Mouse (Mus musculus) adrenal gland, postnatal 36 days (tissue): ENCODE data around the gene Net1. TPM values are rescaled to one million over a fixed set of nuclear protein-coding genes. Genes with fewer than 3 reads are reported as not detected.
"Not testable (repeated sequence)": the region's sequence is repeated elsewhere in the genome, so short reads cannot be mapped to it uniquely, and the experiment has no call there.

ENCODE experiments used
- DNase-seq, 2 experiments: peaks; one replicate each; pipeline ENCODE4 v3.0.0; 2021; ENCODE audit warnings: mixed read lengths in 1 of 2
- total RNA-seq, 2 experiments: library from RNA; stranded (reverse); gene quantifications; 2 replicates each; pipeline ENCODE4 v1.2.3; 2021

Net1 gene
- total RNA-seq, 2 experiments from 2014 or later = 163 to 196 TPM

DNA sequence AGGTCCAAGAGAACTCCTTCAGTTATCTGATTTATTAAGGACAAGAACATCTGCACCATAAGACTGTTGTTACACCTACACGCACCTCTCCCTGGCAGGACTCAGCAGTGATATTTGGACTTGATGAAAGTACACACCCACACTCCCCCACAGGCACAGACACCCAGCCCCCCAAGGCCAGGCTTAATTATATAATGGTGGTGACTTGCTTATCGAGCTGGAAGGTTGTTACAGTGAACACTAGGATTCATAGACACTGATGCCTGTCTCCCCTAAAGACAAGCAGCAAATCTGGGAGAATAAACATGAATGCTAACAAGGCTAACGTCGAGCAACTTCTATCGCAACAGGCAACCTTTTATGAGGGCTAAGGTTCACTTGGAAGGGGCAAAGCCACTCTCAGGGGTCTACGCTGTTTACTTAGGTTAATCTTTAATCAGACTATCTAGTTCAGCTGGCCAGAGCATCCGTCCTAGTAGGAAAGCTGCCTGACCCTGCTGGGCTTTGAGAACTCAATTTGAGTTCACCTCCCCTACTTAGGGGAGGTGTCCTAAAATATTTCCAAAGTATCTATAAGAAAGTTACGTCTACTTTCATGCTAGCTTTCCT lies 26.4 kb downstream of the Net1 start:
- peak in 1 of 2 experiments; percentile 25 for DNase-seq

DNA sequence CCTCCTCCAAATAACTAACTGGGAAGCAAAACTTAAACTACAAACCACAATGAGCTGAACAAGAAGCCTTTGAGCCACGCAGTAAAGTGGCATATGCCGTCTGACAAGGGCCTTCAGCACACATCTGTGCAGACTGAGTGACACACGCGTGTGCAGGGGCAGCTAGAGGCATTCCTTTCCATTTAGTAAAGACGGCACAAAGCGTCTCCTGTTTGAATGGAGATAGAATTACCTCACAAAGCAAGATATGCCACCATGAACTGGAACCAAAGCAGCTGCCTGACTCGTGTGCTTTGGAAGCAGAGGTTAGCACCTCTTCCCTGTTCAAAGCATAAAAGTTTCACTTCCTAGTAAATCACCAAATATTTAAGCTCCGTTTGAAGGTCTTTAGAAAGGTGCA lies 28.0 kb downstream of the Net1 start:
- no peak for DNase-seq

DNA sequence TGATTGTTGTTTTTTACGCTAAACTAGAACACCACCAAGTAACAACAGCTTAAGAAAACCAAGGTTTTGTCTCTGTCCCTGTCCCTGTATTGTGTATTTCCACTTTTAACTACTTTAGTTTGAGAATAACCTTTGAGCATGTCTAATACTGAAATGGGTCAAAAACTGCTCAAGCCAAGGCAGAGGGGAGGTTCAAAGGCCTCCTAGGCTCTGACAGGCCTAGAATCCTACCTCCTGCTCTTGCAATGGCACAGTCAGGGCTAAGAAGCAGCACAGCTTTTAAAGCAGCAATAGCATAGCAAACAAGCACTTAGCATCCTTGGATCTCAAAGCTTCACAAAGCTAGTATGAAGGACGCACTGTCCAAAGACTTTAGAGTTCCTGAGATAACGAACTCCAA lies 28.9 kb downstream of the Net1 start:
- DNase-seq = no peak

DNA sequence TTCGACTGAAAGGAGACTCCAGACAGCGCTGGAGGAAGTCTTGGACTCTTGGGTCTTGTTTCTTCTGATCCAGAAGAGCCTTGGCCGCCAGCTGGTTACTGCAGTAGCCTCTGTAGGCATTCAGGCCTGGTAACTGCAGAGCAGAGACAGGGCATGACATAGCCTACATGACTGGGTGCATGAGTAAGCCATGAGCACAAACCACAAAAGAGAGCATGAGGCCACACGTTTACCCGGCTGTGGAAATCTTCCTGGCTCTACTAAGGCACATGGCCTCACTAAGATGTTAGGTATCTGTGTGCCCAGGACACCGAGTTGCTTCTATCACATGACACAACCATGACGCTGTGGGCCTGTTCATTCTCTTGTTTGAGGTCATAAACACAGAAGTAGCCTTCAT lies 31.4 kb downstream of the Net1 start:
- DNase-seq = no peak

DNA sequence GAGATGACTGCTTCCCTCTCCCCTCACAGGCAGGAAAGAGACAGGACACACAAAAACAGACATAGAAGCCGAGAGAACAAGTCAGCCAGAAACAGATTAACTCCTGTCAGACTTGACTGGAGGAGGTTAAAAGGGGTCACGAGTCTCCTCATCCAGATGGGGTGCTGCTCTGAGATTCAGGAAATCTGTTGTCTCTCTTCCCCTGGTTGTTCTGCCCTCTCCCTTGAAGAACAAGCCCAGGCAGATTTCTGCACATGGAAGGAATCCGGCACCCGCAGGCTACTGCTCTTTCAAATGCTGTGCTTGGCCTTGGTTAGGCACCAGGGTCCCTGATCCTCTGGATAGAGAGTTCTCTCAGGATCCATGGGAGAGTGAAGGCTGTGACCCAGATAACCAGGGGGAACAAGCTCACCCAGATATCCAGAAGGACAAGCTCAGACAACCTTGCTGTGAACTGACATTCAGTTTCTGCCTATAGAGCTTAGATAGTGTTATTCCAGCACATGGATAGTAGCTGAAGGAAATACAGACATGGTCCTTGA lies 40.3 kb downstream of the Net1 start:
- DNase-seq = no peak

DNA sequence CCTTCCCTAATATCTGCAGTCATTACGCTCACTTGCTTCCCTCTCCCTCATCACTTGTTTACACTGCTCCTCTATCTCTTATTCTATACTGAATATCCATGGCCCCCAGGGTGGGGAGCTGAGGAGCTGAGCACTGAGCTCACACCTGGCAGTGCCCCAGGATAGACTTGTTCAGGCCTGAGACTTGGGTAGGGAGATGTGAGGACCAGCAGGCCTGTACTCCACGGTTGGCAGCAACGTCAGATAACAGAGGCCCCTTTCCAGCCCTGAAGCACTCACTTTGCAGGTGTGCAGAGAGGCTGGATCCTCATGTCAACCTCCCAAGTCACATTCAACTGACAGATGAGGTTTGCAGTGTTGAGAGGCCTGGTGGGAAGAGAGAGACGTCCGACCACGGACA lies 40.8 kb downstream of the Net1 start:
- DNase-seq = no peak

DNA sequence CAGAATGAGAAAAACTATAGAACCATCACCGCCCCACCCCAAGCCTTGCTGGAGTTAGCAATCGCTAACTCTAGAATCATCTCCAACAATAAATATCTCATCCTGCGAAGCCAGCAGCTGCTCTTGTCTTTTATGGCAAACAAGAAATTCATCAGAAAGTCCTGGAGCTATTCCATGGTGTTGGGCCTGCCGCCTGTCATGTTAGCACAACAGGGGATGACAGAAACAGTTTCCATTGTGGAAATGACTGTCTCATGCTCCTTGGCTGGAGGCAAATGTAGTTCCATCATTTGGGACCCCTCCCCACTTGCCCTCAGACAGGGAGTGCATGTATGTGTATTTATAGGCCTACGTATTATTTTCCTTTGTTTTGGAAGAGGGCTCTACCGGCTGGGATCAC lies 41.6 kb downstream of the Net1 start:
- DNase-seq = no peak

DNA sequence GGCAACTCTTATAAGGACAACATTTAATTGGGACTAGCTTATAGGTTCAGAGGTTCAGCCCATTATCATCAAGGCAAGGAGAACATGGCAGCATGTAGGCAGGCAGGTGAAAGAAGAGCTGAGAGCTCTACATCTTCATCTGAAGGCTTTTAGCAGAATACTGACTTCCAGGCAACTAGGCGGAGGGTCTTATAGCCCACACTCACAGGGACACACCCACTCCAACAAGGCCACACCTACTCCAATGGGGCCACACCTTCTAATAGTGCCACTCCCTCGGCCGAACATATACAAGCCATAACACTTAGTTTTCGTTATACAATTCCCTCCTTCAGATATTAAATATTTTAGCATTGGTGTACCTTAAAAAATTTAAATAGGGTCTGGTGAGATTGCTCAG lies 45.2 kb downstream of the Net1 start:
- DNase-seq = no peak

DNA sequence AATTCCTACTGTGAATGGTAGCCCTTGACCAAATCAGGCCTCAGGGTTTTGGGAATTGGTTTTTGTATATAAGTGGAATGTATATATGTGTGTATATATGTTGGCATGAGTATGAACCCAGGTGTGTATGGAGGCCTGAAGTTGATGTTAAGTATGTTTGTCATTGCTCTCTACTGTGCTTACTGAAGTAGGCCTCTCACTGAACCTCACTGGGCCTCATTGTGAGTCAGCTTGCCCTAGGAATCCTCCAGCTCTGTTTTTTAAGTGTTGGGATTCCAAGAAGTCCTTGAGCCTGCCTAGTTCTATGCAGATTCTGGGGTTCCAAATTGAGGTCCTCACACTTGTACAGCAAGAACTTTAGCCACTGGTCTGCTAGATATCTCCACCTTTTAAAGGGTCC lies 48.1 kb downstream of the Net1 start:
- no peak for DNase-seq

DNA sequence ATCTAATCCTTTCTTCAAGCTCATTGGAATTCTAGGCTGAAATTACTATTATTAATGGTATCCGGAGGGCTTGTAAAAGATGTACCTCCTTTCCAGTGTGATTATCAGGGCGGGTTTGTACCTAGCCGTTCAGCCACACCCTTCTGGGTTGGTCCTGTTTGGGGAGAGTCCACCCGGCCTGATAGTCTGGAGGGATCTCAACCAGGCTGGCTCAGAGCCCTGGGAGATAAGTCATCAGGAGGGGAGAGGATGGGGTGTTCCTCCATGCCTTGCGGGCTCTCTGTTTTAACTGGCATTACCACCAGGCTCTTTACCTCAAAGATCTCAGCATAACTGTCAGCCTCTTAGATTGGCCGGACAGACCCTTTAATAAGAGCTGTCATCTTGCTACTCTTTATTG lies 50.9 kb downstream of the Net1 start:
- no peak for DNase-seq

DNA sequence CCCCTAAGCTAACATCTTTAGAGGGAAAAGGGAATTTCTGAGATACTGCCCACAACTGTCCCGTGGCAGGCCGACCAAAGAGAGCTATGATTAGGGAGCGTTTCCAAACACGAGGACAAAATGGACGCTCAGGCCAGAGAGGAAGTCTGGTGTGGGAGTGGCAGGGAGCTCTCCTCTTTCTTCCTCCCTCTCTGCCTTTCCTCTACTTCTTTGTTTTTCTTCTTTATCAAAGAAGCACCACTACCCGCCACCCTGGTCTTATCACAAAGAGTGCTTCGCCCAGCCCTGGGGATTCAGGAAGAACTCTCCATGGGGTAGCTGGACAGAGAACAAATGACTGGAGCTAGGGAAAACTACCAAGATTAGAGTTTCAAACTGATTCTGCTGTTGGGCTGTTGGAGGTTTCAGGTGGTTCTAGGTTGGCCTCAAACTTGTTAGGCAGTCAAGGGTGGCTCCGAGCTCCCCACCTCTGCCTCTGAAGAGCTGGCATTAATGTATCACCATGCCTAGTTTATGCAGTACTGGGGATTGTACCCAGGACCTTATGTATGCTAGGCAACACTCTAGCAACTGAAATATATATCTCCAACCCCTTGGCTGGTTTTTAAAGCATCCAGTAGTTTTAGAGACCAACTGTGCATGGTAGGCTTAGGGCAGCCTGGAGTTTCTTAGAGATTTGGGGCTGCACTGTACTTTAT lies 51.5 kb downstream of the Net1 start:
- DNase-seq = no peak

DNA sequence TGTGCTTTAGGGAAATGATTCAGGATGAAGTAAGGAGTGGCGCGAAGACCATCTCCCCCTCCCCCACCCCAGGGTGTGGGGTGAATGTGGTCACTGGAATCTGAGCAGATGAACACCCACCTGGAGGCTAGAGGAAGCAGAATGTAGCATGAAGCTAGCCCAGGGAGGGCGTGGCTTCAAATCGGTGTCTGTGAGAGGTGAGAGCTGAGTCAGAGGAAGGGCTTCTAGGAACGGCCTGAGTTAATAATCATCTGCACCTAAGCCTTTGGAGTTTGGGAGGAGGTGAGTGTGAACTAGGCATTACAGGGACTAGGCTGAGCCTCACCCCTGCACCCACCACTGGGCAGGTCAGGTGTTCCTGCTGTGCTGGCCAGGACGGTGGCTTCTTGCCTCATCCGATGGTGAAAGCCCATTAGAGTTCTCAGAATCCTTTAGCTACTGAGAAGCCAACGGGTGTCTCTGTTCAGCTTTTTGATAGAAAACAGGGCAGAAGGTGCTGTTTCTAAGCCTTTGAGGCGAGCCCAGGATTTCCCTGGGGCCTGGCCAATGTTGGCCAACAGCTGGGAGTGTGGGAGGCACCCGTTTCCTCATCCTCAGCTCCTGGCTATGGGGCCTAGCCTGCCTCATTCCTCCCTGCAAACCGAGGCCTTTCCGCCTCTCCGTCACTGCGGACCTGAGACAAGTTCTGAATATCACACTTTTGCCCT lies 52.2 kb downstream of the Net1 start:
- DNase-seq = peak in 1 of 2 experiments; percentile 41

DNA sequence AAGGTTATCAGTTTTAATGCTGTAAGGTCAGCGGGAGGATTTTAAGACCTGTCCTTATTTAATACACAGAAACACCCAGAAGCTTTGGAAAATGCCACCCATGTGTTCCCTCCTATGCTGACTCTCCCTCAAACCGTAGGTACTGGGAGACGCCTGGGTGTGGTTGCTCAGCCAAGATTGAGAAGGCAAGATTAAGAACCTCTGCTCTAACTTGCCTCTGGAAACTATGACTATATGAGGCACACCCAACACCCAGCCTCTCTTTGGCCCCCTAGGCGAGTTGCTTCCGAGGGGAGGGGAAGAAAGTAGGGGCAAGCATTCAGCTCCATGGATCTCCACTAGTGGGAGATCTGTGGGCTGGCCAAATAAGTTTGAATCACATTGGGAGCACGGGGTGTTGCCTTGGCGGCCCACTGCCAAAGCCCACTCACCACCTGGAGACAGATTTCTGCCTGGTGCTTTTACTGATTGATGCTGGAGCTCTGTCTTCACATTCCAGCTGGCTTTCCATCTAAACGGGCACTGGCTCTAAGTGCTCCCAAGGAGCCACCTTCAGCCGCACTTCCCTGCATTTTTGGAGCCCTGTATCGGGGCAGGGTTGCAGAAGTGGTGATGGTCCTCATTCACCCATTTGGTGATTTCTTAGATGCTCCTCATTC lies 55.0 kb downstream of the Net1 start:
- no peak for DNase-seq

DNA sequence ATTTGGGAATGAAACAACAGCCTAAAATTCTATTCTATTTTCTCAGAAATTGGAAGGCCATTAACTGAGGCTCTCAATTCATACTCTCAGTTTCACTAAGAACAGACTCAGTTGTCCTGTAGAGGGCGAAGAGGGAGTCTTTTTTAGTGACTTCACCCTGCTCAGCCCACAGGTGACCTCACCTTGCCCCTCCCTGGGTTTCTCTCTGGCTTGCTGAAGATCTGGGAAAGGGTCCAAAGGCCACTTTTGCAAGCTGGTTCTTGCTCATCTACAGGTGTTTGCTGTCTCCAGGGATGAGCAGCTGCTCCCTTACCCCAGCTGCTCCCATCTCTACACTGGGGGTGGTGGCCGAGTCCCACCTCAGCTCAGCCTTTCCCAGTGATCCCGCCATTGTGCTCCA lies 55.7 kb downstream of the Net1 start:
- DNase-seq = no peak

DNA sequence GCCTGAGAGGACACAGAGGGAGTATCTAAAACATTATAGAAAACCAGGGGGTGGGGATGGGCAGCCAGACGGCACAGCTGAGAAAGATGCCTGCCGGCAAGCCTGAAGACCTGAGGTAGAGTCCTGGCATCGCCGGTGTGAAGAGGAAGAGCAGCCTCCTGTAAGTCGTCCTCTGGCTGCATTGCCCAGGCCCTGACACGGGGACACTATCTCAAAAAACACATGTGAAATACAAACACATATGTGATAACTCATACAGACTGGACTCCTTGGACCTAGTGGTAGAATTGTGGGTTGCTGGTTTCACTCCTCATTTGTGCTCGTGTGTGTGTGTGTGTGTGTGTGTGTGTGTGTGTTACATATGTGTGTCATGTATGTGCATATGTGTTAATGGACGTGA lies 56.8 kb downstream of the Net1 start:
- DNase-seq = no peak

DNA sequence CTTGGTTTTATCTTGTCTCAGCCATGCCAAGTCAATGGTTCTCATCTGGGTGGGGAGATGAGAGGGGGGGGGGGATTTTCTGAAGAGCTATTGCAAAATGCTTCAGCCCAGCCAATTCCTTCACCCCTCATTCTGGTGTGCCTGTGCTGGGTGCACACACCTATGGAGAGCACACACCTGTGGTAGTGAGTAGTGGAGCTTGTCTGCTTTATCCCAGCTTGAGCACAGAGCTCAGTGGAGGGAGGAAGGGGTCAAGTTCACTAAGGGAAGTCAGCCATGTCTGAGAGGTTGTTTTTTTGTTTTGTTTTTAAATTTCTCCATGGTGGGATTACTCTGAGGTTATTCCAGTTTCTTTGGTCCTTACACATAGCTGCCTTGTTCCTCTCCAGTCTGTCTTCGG lies 61.8 kb downstream of the Net1 start:
- DNase-seq = no peak

DNA sequence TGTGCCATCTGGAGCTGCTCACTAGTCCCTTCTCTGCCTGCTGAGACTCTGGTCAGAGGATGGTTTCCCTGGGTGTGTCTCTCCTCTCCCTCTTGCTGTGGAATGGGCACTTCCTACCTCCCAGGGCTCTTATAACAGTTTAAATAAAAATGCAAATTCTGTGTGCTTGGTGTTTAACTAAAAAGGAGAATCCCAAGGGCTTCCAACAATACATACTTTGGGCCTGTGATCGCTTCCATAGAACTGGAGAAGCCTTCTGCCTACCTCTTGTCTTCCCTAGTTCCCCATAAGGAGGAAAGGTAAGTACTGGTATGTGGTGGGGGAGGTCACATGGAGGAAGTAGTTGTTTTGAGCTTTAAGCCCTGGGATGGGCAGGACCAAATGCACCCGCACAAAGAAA lies 63.2 kb downstream of the Net1 start:
- DNase-seq = no peak

DNA sequence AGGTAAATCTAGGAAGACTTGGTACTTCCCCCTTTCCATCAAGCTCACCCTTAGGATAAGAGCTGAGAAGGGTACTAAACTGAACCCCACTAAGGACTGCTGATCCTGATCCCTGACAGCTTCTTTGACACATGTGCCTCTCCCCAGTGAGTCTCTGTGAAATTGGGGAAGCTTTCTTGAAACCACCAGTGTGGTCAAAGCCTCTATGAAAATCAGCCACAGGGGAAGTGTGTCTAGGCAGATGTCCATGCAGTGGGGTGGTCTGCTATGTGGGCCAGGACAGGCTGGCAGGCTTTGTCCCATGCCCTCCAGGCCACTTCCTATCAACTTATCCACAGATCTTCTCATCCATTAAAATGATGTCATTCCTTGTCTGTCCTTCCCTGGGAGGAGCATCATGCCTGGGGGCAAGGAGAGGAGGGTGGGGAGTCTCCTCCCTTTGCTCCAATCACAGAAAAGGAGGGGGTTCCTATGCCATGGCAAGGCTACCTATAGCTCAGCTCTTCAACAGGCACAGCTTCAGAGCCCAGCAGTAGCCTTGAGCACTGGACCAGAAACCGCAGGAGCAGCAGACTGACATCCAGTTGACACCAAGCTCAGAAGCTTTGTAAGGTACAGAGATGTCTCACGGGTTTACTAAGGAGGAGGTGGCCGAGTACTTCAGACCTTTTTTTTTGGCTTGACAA lies 64.2 kb downstream of the Net1 start, which contains the start of gene Calm5:
TSS of gene Calm5 (plus strand) at position 526 of the 686 bp plus-strand sequence.
- DNase-seq = not testable (repeated sequence)

DNA sequence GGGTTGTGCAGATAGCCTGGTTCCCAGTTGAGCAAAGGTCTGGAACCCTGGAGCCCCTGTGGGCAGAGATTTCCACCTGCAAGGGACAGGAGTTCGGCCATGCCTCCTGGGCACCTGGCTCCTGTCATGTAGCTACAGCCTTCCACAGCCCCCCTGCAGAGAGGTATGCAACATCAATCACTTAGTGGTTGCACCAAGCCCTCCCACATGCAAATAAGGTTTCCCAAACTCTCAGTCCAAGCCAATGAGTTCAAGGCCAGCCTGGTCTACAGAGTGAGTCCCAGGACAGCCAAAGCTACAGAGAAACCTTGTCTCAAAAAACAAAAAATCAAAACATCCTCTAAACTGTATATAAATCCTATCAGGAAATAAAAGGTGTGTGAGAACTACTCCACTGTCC lies 67.7 kb downstream of the Net1 start:
- no peak for DNase-seq

DNA sequence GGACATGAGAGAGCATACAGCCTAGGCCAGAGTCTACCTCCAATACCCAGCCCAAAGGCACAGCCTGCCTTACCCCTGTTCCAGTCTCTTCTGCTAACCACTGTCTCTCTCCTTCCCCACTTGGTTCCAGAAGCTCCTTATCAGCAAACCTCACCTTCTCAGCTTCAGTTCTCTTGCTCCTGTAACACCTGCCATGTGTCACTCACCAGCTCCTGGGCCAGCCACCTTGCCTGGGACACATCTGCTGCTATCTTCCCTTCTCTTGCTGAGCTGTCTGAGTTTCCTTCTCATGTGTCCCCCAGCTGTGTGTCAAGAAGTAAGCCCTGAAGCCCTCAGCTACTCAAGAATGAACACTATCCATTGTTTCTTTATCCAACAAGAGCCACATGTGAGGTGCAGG lies 77.4 kb downstream of the Net1 start:
- not testable (repeated sequence) for DNase-seq

DNA sequence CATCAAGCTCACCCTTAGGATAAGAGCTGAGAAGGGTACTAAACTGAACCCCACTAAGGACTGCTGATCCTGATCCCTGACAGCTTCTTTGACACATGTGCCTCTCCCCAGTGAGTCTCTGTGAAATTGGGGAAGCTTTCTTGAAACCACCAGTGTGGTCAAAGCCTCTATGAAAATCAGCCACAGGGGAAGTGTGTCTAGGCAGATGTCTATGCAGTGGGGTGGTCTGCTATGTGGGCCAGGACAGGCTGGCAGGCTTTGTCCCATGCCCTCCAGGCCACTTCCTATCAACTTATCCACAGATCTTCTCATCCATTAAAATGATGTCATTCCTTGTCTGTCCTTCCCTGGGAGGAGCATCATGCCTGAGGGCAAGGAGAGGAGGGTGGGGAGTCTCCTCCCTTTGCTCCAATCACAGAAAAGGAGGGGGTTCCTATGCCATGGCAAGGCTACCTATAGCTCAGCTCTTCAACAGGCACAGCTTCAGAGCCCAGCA lies 80.7 kb downstream of the Net1 start, which contains the start of gene Calm4:
TSS of gene Calm4 (plus strand) at position 446 of the 496 bp plus-strand sequence.
- not testable (repeated sequence) for DNase-seq

DNA sequence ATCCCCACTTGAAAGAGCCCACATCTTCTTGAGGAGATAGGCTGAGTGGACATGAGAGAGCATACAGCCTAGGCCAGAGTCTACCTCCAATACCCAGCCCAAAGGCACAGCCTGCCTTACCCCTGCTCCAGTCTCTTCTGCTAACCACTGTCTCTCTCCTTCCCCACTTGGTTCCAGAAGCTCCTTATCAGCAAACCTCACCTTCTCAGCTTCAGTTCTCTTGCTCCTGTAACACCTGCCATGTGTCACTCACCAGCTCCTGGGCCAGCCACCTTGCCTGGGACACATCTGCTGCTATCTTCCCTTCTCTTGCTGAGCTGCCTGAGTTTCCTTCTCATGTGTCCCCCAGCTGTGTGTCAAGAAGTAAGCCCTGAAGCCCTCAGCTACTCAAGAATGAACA lies 84.4 kb downstream of the Net1 start:
- not testable (repeated sequence) for DNase-seq
